Mouse (Mus musculus) lung, adult 18-20 months (tissue): ENCODE data around the gene Rpl18.

Experiments used
- DNase-seq, 2 experiments: peaks; one replicate each; pipeline ENCODE4 v3.0.0; 2022; ENCODE audit warnings: mixed read lengths in 2 of 2

Gene Rpl18

DNA sequence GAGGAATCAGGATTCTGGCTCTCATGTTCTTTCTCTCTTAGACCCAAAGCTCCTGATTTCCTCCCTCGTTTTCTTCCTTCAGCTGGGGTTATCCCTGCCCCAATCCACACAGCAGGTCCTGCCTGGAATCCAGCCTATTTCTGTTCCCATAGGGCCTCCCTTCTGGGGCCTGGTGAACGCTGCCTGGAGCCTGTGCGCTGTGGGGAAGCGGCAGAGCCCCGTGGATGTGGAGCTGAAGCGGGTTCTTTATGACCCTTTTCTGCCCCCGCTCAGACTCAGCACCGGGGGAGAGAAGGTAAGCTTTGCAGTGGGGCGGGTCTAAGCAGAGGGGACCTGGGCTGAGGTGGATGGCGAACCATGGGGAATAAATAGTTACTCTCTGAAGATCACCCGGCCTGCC is 14.2 kb upstream of the Rpl18 start:
- no peak for DNase-seq

DNA sequence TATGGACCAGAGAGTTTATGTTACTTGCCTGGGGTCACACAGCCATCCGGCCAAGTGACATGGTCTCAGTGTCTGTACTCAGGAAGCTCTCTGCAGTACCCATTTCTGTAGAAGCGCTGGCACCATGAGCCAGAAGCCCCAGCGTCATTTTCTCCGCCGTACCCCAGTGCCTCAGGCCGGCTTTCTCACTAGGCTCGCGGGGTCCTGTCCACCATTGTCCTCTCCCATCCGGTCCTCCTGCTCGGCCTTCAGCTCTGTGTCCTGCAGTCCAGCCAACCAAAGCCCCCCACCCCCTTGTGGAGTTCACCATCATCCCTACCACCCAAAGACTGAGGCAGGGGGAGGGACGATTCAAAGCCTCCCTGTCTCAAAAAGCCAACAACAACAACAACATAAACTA is 13.7 kb upstream of the Rpl18 start:
- DNase-seq = no peak

DNA sequence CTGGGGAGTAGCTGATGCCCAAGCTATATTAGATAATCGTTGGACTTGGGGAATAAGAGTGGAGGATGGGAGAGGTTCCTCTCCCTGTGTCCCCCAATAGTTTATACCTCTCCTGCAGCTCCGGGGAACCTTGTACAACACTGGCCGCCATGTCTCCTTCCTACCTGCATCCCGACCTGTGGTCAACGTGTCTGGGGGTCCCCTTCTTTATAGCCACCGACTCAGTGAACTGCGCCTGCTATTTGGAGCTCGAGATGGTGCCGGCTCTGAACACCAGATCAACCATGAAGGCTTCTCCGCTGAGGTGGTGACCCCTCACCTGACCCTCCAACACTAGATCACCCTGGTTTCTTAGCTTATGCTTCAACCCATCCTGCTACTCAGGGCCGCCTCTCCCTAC is 12.9 kb upstream of the Rpl18 start:
- DNase-seq = no peak

DNA sequence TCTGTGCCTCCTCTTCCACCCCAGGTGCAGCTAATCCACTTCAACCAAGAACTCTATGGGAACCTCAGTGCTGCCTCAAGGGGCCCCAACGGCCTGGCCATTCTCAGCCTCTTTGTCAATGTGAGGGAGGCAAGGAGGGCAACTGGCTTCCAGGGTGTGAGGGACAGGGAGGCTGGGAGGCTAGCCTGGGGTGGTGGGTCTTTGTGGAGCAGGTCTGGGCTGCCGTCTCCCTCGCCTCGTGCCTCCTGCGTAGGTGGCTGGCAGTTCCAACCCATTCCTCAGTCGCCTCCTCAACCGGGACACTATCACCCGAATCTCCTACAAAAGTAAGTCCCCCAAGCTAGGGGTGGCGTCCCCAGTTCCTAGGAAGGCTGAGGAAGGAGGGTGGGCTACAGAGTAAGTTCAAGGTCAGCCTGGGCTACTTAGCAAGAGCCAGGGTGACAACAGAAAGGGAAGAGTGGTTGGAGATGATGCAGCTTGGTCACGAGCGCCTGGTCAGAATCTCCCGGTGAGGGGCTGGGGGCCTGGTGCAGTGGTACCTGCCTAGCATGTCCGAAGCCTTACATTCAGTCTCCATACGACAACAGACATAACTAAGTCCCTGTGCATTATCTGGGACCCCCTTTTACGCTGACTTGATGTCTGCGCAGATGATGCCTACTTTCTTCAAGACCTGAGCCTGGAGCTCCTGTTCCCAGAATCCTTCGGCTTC is 12.3 kb upstream of the Rpl18 start:
- no peak for DNase-seq

DNA sequence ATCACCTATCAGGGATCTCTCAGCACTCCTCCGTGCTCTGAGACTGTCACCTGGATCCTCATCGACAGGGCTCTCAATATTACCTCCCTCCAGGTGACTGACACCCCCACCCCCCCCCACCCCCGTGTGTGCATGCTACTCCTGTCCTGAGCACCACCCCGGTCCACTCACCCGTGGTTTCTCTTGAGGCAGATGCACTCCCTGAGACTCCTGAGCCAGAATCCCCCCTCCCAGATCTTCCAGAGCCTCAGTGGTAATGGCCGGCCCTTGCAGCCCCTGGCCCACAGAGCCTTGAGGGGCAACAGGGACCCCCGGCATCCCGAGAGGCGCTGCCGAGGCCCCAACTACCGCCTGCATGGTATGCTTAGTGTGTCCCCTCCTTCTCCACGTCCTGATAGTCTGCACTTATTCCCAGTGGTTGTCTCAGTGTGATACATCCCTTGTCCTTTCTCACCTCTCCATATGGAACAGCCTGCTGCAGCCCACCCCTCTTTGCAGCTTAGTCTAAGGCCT is 11.7 kb upstream of the Rpl18 start:
- no peak for DNase-seq

DNA sequence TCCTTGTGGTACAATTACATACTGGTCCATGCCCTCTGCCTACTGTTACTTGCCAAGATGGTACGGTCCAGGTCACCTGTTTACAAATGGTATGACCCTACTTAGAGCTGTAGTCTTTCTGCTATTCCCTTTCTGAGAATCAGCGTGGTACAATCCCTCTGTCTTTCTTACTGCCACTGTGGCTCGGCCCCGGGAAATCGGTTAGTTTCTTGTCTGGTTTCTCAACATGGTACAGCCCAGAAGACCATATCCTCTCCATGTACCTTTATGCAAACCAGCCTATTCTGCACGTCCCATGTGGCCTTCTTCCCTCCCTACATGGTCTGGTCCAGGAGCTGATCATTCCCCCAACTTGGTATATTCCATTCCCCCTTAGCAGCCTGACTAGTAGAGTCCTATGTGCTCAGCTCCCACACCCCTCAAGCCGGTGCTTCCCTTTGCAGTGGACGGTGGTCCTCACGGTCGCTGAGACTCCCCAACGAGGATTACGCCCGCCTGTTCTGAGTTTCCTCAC is 11.2 kb upstream of the Rpl18 start:
- peak; percentile 50 to 51 for DNase-seq

DNA sequence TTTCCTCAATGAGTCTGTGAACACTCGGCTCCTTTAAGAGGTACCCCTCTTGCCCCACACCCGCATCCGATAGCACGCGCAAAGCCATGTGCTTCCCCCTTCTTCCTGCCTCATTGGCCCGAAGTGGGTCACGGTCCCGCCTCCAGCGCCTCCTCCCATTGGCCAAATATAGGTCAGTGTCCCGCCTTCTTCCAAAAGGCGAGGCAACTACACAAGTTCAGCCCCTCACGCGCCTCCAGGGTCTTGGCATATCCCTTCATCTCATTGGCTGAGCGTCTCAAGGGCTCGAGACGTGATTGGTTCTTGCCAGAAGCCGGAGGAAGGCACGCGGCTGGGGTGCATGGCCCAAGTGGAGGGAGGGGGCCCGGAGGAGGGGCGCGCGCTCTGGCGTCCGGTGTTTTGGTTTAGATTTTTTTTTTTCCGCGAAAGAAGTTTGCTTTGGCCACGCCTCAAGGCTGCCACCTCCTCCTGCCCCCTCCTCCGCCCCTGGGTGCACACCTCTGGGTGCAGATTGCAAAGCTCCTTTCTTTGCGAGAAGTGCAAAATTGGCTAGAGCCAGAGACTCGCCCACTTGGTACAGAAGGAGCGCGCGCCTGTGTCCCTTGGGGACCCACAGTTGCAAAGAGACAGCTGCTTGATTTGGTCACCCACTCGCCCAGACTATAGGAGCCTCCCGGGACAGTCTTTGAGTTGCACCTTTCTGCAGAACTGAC is 10.4 kb upstream of the Rpl18 start, which contains the start of gene Dbp:
Gene Dbp (plus strand): TSS at position 359 of the 713 bp plus-strand sequence.
- DNase-seq = peak; percentile 100

DNA sequence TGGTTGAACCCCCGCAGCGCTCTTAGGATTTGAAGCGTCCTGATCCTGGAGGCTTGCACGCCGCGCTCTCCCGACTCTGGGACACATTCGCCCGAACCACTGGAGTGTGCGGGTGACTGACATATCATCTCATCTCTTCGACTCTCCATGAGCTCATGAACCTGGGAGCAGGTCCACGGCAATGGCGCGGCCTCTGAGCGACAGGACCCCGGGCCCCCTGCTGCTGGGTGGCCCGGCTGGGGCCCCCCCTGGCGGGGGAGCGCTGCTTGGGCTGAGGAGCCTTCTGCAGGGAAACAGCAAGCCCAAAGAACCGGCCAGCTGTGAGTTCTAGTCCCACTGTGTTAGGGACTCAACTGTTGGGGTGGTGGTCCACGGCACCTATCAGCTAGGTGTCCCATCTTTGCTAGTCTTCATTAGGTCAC is 9.8 kb upstream of the Rpl18 start:
- DNase-seq = no peak

DNA sequence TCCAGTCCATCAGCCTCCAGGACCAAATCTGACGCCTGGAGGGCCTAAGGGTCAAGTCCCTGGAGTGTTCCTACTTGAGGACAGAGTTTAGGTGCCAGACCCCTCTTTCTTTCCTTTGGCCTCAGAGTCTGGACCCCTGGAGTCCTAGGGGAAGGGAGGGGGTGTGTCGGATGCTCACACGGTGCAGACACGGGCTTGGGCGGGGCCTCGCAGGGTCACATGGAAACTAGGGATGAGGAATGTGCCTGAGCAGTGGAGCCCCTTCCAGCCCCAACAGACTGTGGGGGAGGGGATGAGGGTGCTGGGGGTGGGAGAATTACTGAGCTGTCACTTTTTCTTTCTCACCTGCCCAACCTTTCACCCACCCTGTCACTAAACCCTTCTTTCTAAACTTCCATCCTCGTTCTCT is 9.4 kb upstream of the Rpl18 start:
- DNase-seq = peak; percentile 79 to 83

DNA sequence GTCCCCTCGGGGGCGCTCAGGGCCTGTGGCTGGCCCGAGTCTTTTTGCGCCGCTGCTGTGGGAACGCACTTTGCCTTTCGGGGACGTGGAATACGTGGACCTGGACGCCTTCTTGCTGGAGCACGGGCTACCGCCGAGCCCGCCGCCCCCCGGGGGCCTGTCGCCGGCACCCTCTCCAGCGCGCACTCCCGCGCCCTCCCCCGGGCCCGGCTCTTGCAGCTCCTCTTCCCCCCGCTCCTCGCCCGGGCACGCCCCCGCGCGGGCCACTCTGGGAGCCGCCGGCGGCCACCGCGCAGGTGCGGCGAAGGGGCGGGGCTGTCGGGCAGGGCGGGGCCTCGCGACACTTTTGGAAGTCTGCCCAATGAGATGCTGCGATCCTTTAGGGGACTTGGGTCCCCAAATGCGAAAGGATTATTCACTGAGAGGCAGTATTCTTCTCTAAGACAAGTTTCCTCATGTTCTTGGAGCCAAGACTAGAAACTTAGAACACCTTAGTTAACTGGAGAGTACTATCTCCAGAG is 8.5 kb upstream of the Rpl18 start:
- DNase-seq = peak; percentile 80 to 85

DNA sequence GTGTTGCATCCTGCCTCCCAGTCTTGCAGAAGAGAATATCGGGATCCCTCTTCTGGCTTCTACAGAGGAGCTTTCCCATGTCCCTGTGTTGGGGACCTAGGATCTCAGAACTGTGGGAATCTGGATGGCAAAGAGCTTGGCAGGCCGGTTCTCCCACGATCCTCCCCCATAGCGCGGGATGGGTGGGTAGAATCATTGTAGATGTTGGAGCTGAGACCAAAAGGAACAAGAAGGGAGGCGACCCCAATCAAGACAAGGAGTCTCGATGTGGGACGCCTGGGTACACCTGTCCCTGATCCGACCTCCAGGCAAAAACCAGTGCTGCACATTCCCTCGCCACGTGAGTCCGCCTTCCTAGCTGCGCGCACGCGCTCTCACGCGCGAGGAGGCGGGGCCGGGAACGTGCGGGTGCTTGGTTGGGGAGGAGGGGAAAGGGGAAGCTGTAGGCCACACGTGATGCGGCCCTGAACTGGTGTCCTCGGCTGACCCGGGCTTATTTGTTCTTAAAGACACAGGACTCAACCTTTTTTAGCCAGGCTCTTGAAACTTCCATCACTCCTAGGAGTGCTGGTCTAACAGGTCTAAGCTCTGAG is 7.8 kb upstream of the Rpl18 start:
- peak; percentile 97 to 98 for DNase-seq

DNA sequence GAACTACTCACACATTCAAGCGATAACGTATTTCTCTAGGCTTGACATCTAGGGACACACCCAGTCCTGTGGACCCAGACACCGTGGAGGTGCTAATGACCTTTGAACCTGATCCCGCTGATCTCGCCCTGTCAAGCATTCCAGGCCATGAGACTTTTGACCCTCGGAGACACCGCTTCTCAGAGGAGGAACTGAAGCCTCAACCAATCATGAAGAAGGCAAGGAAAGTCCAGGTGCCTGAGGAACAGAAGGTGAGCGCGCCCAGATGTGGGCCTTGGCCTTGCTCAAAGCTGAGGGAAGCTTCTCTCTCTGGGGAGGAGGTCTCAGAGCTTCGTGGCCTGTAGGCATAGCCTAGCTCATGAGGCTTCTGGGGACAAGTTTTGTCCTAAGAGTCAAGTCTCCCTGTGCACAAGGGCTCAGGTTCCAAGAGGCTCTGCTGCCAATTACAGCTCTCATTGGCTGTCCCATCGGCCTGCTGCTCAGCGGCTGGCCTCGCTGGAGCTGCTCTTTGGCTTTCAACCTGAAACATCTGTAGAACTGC is 7.0 kb upstream of the Rpl18 start:
- DNase-seq = no peak

DNA sequence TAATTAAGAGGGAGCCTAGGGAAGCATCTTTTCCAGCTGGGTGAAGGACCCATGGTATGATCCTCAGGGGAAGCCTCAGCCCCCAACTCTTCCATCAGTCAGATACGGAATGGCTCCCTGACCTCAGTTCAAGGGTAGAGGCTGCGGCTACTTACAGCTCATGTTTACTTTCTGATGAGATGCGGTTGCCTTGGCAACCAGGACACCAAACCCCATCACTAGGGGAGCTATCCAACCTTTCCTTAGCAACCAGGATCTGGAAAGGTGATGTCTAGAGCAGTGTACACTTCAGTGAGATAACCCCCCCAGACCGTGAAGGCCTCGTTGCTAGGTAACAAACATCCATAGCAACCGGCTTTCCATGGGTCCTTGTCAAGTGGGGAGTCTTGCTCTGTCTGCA is 6.2 kb upstream of the Rpl18 start:
- no peak for DNase-seq

DNA sequence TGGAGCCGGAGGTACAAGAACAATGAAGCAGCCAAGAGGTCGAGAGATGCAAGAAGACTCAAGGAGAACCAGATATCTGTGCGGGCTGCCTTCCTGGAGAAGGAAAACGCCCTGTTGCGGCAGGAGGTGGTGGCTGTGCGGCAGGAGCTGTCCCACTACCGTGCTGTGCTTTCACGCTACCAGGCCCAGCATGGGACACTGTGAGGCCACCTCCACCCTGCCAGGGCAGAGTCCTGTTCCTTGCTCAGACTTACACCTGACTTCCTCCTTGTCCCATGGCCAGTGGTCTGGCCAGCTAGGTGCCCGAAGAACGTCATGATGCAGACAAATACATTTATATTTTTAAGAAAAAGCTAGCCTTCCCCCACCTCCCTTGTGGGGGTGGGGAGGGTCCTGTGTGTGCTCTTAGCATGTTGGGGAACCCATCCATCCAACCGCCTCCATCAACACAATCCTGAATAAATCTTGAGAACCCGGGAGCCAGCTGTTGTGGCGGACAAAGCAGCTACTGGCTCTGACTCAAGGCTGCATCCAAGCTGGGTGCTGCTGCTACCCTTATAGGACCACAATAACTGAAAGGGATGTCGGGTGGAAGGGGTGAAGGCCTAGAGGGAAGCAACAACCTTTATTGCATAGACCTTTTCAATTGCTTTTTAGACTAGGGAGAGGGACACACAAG is 5.4 kb upstream of the Rpl18 start:
- DNase-seq = no peak

DNA sequence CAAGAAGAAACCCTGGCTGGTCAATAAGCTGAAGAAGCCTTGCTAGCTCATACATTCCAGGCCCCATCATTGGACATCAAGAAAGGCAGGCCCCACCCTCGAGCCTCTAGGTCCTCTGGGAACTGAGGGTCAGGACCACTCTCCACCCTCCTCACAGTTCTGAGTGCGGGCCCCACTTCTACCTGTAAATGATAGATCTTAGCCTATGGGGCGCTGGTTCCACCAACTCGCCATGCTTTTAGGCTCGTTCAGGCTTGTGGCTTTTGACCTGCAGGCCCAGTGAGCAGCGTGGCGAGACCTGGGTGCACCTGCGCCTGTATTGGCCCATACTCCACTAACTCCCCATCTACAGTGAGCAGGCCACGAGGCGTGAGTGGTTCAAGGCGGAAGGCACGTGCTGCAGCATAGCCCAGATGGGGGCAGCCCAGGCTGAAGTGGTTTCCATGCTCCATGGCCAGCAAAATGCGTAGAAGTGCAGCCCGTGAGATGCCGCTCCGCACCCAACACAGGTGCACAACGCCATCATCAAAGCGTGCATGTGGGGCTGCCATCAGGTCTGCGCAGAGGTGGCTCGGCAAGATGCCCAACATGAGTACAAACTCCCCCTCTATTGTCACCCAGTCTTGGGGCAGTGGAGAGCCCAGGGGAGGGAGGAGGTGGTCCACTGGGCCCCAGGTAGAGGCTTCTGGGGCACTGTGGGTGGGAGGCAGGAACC is 4.6 kb upstream of the Rpl18 start:
- no peak for DNase-seq

DNA sequence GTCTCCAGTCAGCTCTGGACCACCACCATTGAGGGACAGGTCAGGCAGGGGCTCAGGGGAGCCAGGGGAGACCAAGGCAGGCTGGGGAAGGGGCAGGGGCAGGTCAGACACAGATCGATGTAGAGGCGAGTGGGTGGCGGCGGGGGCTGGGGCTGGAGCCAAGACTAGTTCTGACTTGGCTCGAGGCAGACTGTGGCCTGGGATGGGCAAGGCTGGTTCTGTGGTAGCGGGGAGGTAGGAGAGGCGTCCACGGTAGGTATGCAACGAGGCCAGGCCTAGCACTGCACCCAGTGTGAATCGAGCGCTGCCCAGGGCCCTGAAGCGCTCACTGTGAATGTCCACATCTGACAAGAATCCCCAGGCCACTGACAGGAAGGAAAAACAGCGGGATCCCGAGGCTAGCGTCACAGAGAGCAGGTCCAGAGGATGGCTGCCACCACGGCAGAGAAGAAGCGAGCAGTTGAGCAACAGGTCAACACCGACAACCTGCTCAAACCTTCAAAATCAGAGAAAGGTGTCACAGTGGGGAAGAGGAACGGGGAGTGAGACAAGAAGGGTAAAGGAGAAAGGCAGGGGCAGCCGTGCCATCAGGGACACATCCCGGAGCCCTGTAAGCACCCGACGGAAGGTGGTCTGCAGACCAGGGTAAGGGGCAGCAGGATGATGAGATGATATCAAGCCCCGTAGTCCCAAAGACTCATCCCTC is 3.8 kb upstream of the Rpl18 start:
- DNase-seq = no peak

DNA sequence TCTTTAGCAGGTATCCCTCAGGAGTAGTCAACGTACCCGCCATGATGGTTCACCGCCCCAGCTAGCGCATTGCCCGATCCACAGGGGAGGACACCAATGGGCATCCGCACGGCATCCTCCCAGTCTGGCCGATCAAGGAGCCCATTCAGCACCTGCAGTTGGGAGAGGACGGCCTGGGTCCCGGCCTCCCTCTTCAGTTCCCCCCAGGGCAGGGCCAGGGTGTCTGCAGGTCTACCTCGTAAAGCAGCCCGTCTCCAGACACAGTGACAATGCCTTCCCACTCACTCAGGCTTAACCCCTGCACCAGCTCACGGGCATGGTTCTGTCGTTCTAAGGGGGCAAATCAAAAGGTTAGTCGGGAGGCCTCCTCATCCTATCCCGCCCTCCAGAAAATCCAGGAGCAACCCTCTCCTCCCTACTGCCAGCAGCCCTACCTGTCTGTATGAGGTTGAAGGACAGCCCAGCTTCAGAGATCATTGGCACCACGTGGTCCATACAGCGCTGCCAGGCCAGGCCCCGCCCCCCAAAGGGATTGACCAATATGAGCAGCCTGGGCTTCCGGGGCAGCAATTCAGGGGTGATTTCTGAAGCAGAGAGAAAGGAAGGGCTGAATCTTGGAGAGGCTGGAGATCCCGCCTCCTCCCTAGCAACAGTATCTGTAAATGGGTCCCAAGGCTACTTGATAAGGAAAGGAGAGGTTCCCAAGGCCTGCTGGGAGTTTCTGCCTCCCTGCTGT is 3.1 kb upstream of the Rpl18 start:
- peak; percentile 87 to 91 for DNase-seq

DNA sequence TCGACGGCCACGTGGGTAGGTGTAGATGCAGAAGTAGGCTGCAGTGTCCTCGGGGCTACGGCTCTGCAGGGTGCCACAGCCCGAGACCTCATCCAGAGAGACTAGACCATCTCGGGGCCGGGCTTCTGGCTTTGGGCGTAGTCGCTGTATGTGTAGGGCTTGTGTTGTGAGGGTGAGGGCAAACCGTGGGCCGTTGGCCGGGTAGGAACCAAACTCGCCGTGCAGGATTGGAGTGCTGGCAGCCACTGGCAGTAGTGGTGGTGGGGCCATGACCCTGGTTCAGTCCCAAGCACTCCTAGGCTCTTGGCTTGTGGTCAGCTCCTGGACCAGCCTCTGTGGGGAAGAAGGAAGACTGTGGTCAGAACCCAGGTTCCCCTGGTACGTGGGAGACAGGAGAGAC is 1.9 kb upstream of the Rpl18 start:
- no peak for DNase-seq

DNA sequence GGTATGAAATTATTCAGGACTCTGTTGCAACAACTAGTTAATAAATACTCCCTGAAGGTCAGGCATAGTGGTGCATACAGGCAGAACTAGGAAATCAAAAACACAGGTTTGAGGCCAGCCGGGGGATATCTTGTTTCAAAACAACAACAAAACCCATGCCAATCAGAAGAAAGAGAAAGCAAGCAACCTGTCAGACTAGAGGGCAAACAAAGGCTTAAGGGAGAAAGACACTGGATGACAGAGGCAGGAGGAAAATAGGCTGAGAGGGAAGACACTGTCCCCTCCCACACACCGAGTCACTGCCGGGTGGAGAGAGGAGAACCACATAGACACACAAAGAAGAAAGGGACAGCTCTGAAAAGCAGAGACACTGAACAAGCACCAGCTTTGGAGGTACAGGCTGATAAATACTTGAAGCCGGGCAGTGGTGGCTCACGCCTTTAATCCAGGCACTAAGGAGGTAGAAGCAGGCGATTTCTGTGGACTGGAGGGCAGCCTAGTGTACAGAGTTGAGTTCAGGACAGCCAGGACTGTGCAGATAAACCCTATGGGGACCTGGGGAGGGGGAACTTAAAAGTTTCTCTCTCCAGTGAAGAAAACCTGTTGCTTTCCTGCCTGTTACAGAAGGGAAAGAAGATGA is 1.3 kb upstream of the Rpl18 start:
- no peak for DNase-seq

DNA sequence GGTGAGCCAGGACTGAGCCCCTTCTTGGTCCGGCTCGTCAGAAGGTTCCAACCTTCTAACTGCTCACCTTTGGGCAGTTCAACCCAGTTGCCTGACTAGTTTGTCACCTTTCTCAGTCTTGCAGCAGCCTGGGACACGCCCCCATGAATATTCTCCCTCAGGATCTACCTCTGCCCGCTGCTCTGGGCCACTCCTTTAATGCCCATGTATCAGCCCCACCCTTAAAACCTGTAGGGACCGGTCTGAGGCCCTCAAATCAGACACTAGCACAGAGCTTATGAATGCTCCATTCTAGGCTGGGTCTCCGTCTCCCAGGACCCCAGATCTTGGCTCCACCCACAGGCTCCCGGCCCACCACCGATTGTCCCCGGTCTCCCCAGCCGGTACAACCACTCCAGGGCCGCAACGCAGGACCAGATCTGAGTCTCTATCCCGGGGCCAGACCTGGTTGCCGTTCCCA is 597 bp upstream of the Rpl18 start:
- DNase-seq = peak; percentile 57 to 72
